Mouse (Mus musculus): ENCODE measurements around the gene Map2k1. TPM values are rescaled to one million over a fixed set of nuclear protein-coding genes. Genes with fewer than 3 reads are reported as not detected.

The Map2k1 gene
- polyA plus RNA-seq, 1 experiment from 2014 or later: 92.4 TPM

- H3K27me3 ChIP-seq (ENCODE audit: control insufficient read depth, insufficient read depth, low read length): no peaks in the 10 kb centered on the region
- H3K27ac ChIP-seq (replicated peaks in 1 of 2; ENCODE audit: control insufficient read depth in 1 of 2, insufficient read depth in 1 of 2, low read depth in 2 of 2, low read length in 2 of 2): no peak overlapping the region
- H3K9me3 ChIP-seq (ENCODE audit: control insufficient read depth, low read length): no peaks in the 10 kb centered on the region
- no peak for ATAC-seq (ENCODE audit: insufficient number of reproducible peaks, insufficient read depth, low FRiP score, low read depth)
- H3K4me1 ChIP-seq (ENCODE audit: control insufficient read depth in 2 of 2, insufficient read depth in 2 of 2, low read length in 2 of 2): peaks cover 2 to 17% of the 10 kb centered on the region in 2 experiments; a peak in 3 of 4 replicates
- H3K4me2 ChIP-seq (ENCODE audit: low read length): no peak overlapping the region
- no peak overlapping the region for H3K4me3 ChIP-seq (ENCODE audit: control insufficient read depth in 1 of 2, insufficient read depth in 1 of 2, low read depth in 1 of 2, low read length in 2 of 2)
- H3K9ac ChIP-seq (ENCODE audit: low read length): no peak overlapping the region
- H3K36me3 ChIP-seq (ENCODE audit: control insufficient read depth, insufficient read depth, low read length): no peaks in the 10 kb centered on the region
- WGBS: 78% methylated on average over 1 of the region's 1 CpGs
These were observed 32.8 kb downstream of the Map2k1 start for GRCm38 (mm10) chr9:64220603-64221002.

- no peak for ATAC-seq (ENCODE audit: insufficient number of reproducible peaks, insufficient read depth, low FRiP score, low read depth)
- H3K27me3 ChIP-seq (ENCODE audit: control insufficient read depth, insufficient read depth, low read length): no peaks in the 10 kb centered on the region
- H3K4me1 ChIP-seq (ENCODE audit: control insufficient read depth in 2 of 2, insufficient read depth in 2 of 2, low read length in 2 of 2): peaks cover 2 to 15% of the 10 kb centered on the region in 2 experiments; a peak in 3 of 4 replicates
- H3K4me3 ChIP-seq (ENCODE audit: control insufficient read depth in 1 of 2, insufficient read depth in 1 of 2, low read depth in 1 of 2, low read length in 2 of 2): no peak overlapping the region
- H3K4me2 ChIP-seq (ENCODE audit: low read length): no peak overlapping the region
- no peaks in the 10 kb centered on the region for H3K36me3 ChIP-seq (ENCODE audit: control insufficient read depth, insufficient read depth, low read length)
- WGBS: 79% methylated on average over 10 of the region's 10 CpGs
- H3K9ac ChIP-seq (ENCODE audit: low read length): no peak overlapping the region
- no peaks in the 10 kb centered on the region for H3K9me3 ChIP-seq (ENCODE audit: control insufficient read depth, low read length)
- no peak overlapping the region for H3K27ac ChIP-seq (replicated peaks in 1 of 2; ENCODE audit: control insufficient read depth in 1 of 2, insufficient read depth in 1 of 2, low read depth in 2 of 2, low read length in 2 of 2)
These were observed 33.5 kb downstream of the Map2k1 start for GRCm38 (mm10) chr9:64219772-64220420.

GRCm38 (mm10) chr9:64219305-64219704 lies 34.1 kb downstream of the Map2k1 start:
- Histone ChIP-seq H3K27ac (replicated peaks in 1 of 2; ENCODE audit: control insufficient read depth in 1 of 2, insufficient read depth in 1 of 2, low read depth in 2 of 2, low read length in 2 of 2) (no peak overlapping the region), H3K4me3 (ENCODE audit: control insufficient read depth in 1 of 2, insufficient read depth in 1 of 2, low read depth in 1 of 2, low read length in 2 of 2) (no peak overlapping the region), H3K36me3 (ENCODE audit: control insufficient read depth, insufficient read depth, low read length) (no peaks in the 10 kb centered on the region), H3K9me3 (ENCODE audit: control insufficient read depth, low read length) (no peaks in the 10 kb centered on the region), H3K27me3 (ENCODE audit: control insufficient read depth, insufficient read depth, low read length) (no peaks in the 10 kb centered on the region), H3K4me2 (ENCODE audit: low read length) (no peak overlapping the region), H3K4me1 (ENCODE audit: control insufficient read depth in 2 of 2, insufficient read depth in 2 of 2, low read length in 2 of 2) (peaks cover 0 to 12% of the 10 kb centered on the region in 2 experiments; a peak in 2 of 4 replicates), H3K9ac (ENCODE audit: low read length) (no peak overlapping the region)
- 85% methylated on average over 1 of the region's 1 CpGs for WGBS
- ATAC-seq (ENCODE audit: insufficient number of reproducible peaks, insufficient read depth, low FRiP score, low read depth): no peak

- Histone ChIP-seq H3K4me3 (ENCODE audit: control insufficient read depth in 1 of 2, insufficient read depth in 1 of 2, low read depth in 1 of 2, low read length in 2 of 2) (no peak overlapping the region), H3K4me2 (ENCODE audit: low read length) (no peak overlapping the region)
These were observed 35.5 kb downstream of the Map2k1 start for GRCm38 (mm10) chr9:64217887-64218286.

GRCm38 (mm10) chr9:64216641-64217040 lies 36.8 kb downstream of the Map2k1 start:
- ATAC-seq (ENCODE audit: insufficient number of reproducible peaks, insufficient read depth, low FRiP score, low read depth): no peak
- H3K4me2 ChIP-seq (ENCODE audit: low read length): no peak overlapping the region
- 84% methylated on average over 2 of the region's 2 CpGs for WGBS

More at GRCm38 (mm10) chr9:64217887-64218286, 35.5 kb downstream of the Map2k1 start:
- Histone ChIP-seq H3K27me3 (ENCODE audit: control insufficient read depth, insufficient read depth, low read length) (no peaks in the 10 kb centered on the region), H3K36me3 (ENCODE audit: control insufficient read depth, insufficient read depth, low read length) (peaks cover 10% of the 10 kb centered on the region), H3K9me3 (ENCODE audit: control insufficient read depth, low read length) (no peaks in the 10 kb centered on the region), H3K27ac (replicated peaks in 1 of 2; ENCODE audit: control insufficient read depth in 1 of 2, insufficient read depth in 1 of 2, low read depth in 2 of 2, low read length in 2 of 2) (no peak overlapping the region), H3K4me1 (ENCODE audit: control insufficient read depth in 2 of 2, insufficient read depth in 2 of 2, low read length in 2 of 2) (peaks cover 0 to 12% of the 10 kb centered on the region in 2 experiments; a peak in 2 of 4 replicates), H3K9ac (ENCODE audit: low read length) (no peak overlapping the region)
- ATAC-seq (ENCODE audit: insufficient number of reproducible peaks, insufficient read depth, low FRiP score, low read depth): no peak

GRCm38 (mm10) chr9:64216090-64216489 lies 37.3 kb downstream of the Map2k1 start:
- Histone ChIP-seq H3K27ac (replicated peaks in 1 of 2; ENCODE audit: control insufficient read depth in 1 of 2, insufficient read depth in 1 of 2, low read depth in 2 of 2, low read length in 2 of 2) (no peak overlapping the region), H3K4me1 (ENCODE audit: control insufficient read depth in 2 of 2, insufficient read depth in 2 of 2, low read length in 2 of 2) (peaks cover 0 to 12% of the 10 kb centered on the region in 2 experiments; a peak in 2 of 4 replicates), H3K27me3 (ENCODE audit: control insufficient read depth, insufficient read depth, low read length) (no peaks in the 10 kb centered on the region), H3K4me3 (ENCODE audit: control insufficient read depth in 1 of 2, insufficient read depth in 1 of 2, low read depth in 1 of 2, low read length in 2 of 2) (no peak overlapping the region), H3K9me3 (ENCODE audit: control insufficient read depth, low read length) (no peaks in the 10 kb centered on the region), H3K4me2 (ENCODE audit: low read length) (no peak overlapping the region), H3K9ac (ENCODE audit: low read length) (no peak overlapping the region), H3K36me3 (ENCODE audit: control insufficient read depth, insufficient read depth, low read length) (peaks cover 27% of the 10 kb centered on the region)
- no peak for ATAC-seq (ENCODE audit: insufficient number of reproducible peaks, insufficient read depth, low FRiP score, low read depth)
- WGBS: 62% methylated on average over 4 of the region's 4 CpGs

More at GRCm38 (mm10) chr9:64216641-64217040, 36.8 kb downstream of the Map2k1 start:
- H3K27me3 ChIP-seq (ENCODE audit: control insufficient read depth, insufficient read depth, low read length): no peaks in the 10 kb centered on the region
- peaks cover 0 to 12% of the 10 kb centered on the region in 2 experiments; a peak in 2 of 4 replicates for H3K4me1 ChIP-seq (ENCODE audit: control insufficient read depth in 2 of 2, insufficient read depth in 2 of 2, low read length in 2 of 2)
- no peaks in the 10 kb centered on the region for H3K9me3 ChIP-seq (ENCODE audit: control insufficient read depth, low read length)
- no peak overlapping the region for H3K4me3 ChIP-seq (ENCODE audit: control insufficient read depth in 1 of 2, insufficient read depth in 1 of 2, low read depth in 1 of 2, low read length in 2 of 2)
- H3K27ac ChIP-seq (replicated peaks in 1 of 2; ENCODE audit: control insufficient read depth in 1 of 2, insufficient read depth in 1 of 2, low read depth in 2 of 2, low read length in 2 of 2): no peak overlapping the region
- H3K9ac ChIP-seq (ENCODE audit: low read length): no peak overlapping the region
- H3K36me3 ChIP-seq (ENCODE audit: control insufficient read depth, insufficient read depth, low read length): peaks cover 22% of the 10 kb centered on the region

- WGBS: 91% methylated on average over 17 of the region's 17 CpGs
- Histone ChIP-seq H3K9me3 (ENCODE audit: control insufficient read depth, low read length) (no peaks in the 10 kb centered on the region), H3K9ac (ENCODE audit: low read length) (no peak overlapping the region), H3K4me3 (ENCODE audit: control insufficient read depth in 1 of 2, insufficient read depth in 1 of 2, low read depth in 1 of 2, low read length in 2 of 2) (no peak overlapping the region), H3K4me2 (ENCODE audit: low read length) (no peak overlapping the region), H3K36me3 (ENCODE audit: control insufficient read depth, insufficient read depth, low read length) (peaks cover 39% of the 10 kb centered on the region), H3K4me1 (ENCODE audit: control insufficient read depth in 2 of 2, insufficient read depth in 2 of 2, low read length in 2 of 2) (peaks cover 0 to 6% of the 10 kb centered on the region in 2 experiments; a peak in 2 of 4 replicates), H3K27me3 (ENCODE audit: control insufficient read depth, insufficient read depth, low read length) (no peaks in the 10 kb centered on the region), H3K27ac (replicated peaks in 1 of 2; ENCODE audit: control insufficient read depth in 1 of 2, insufficient read depth in 1 of 2, low read depth in 2 of 2, low read length in 2 of 2) (no peak overlapping the region)
- ATAC-seq (ENCODE audit: insufficient number of reproducible peaks, insufficient read depth, low FRiP score, low read depth): no peak
These were observed 39.0 kb downstream of the Map2k1 start for GRCm38 (mm10) chr9:64214452-64214851.
